Mouse (Mus musculus) liver, embryonic 14.5 days (tissue): ENCODE data around the gene Carhsp1. TPM values are rescaled to one million over a fixed set of nuclear protein-coding genes. Genes with fewer than 3 reads are reported as not detected.

ENCODE experiments used
- ATAC-seq: fragments of 200-750 bp; cut with Nextera tagmentation; 2 replicates; pipeline ENCODE4 v1.8.0; 2017; ENCODE audit warnings: moderate number of reproducible peaks, mild to moderate bottlenecking, moderate library complexity; ENCODE audit not compliant: insufficient read depth
- DNase-seq, 3 experiments: peaks; one replicate each; pipeline ENCODE4 v3.0.0-alpha.2; 2012 to 2013; ENCODE audit warnings: low read depth in 3 of 3, low spot score in 3 of 3
- H3K27ac ChIP-seq: fragments of 300-500 bp; sonication (generic); 2 replicates; pipeline ENCODE4 v1.5.1; 2014; ENCODE audit warnings: moderate library complexity, mild to moderate bottlenecking, control low read depth, inconsistent platforms
- H3K27me3 ChIP-seq: fragments of 300-500 bp; sonication (generic); 2 replicates; pipeline ENCODE4 v1.6.1; 2014; ENCODE audit warnings: mild to moderate bottlenecking, low read length, moderate library complexity; ENCODE audit not compliant: control insufficient read depth, insufficient read depth
- H3K36me3 ChIP-seq: fragments of 300-500 bp; sonication (generic); replicated peaks from 2 replicates; pipeline ENCODE4 v1.6.1; 2014; ENCODE audit warnings: low read depth; ENCODE audit not compliant: control insufficient read depth, insufficient read depth
- H3K4me1 ChIP-seq, 2 experiments: fragments of 200-500 bp in 1 of 2; fragments of 300-500 bp in 1 of 2; sonication (generic) in 1 of 2; replicated peaks; 2 replicates each; pipeline ENCODE4 v1.6.1; 2012 to 2014; ENCODE audit warnings: antibody characterized with exemption in 1 of 2, inconsistent platforms in 1 of 2, low read length in 1 of 2; ENCODE audit not compliant: control insufficient read depth in 2 of 2, insufficient read depth in 2 of 2
- H3K4me2 ChIP-seq: fragments of 300-500 bp; sonication (generic); 2 replicates; pipeline ENCODE4 v1.6.1; 2014; ENCODE audit warnings: low read depth, mild to moderate bottlenecking, control low read depth, moderate library complexity
- H3K4me3 ChIP-seq, 2 experiments: fragments of 200-500 bp in 1 of 2; fragments of 300-500 bp in 1 of 2; sonication (generic) in 1 of 2; 2 replicates each; pipeline ENCODE4 v1.5.1; 2012 to 2014; ENCODE audit warnings: low read depth in 2 of 2, low read length in 2 of 2, mild to moderate bottlenecking in 2 of 2, control low read depth in 1 of 2, inconsistent platforms in 1 of 2, moderate library complexity in 1 of 2; ENCODE audit not compliant: insufficient read depth in 1 of 2
- H3K9ac ChIP-seq: fragments of 300-500 bp; sonication (generic); replicated peaks from 2 replicates; pipeline ENCODE4 v1.6.1; 2014; ENCODE audit warnings: mild to moderate bottlenecking, control low read depth, moderate library complexity
- H3K9me3 ChIP-seq: fragments of 300-500 bp; sonication (generic); 2 replicates; pipeline ENCODE4 v1.6.1; 2016; ENCODE audit warnings: low read length, mixed read lengths; ENCODE audit not compliant: control insufficient read depth
- CTCF ChIP-seq: IDR thresholded peaks from 2 replicates; pipeline ENCODE4 v1.5.1; 2016; ENCODE audit warnings: antibody characterized with exemption, low read depth, control low read depth
- EP300 ChIP-seq: IDR thresholded peaks from 2 replicates; pipeline ENCODE4 v1.6.1; 2016; ENCODE audit warnings: antibody characterized with exemption, low read depth
- WGBS: fragments of 180-500 bp; shearing (Covaris S2); extraction: QIAGEN DNeasy Blood & Tissue Kit; methylation state at CpG from one replicate; pipeline ENCODE4 v1.1.7; 2014; ENCODE audit not compliant: insufficient replicate concordance; 5-methylcytosine and 5-hydroxymethylcytosine counted together
- polyA plus RNA-seq, 2 experiments: library from polyadenylated mRNA; depleted of rRNA in 1 of 2; stranded (reverse) in 1 of 2; unstranded in 1 of 2; fragments of >200 nt; fragmentation: Nextera tagmentation in 1 of 2; extraction: Ambion mirVana in 1 of 2; gene quantifications; 2 replicates each; pipeline versions ENCODE4 v1.2.1 to v1.2.3; 2012 to 2014

Gene Carhsp1
- polyA plus RNA-seq (2012; rRNA removed) (31.2 and 38.7 TPM in 2 replicates), polyA plus RNA-seq (2014; fragmentation: Nextera tagmentation; extraction: Ambion mirVana) (30.8 and 31.3 TPM in 2 replicates)

DNA sequence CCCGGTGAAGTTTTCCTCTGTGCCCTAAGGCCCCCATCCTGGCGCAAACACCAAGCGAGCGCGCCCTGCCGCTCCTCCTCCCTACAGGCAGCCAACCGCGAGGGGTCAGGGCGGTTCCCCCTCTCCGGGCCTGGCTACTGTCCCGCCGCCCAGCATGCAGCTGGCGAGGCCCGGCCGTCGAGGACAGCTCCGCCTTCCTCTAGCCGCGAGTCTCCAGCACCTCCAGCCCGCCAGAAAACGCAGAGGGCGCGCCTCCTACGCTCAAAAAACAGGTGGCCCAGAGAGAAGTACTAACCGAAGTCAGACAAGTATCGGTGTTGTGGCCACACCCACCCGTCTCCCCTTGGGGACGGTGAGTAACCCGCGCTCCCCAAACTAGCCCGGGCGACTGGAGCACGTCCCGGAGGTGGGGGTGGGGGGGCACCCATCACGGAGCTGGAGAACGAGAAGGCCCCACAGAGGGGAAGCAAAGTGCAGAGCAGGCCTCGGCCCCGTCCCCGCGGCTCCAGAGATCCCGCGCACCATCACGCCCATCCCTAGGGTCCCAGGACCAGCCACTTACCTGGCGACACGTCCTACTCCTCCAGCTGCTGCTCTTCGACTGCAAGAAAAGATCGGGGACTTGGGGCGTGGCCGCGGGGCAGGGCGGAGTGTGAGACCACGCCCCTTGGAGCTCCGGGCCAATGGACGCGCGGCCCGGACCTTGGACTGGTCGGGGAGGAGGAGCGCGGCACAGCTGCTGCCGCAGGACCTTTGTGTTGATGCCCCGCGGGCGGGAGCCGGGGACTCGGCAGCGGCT is at the start of gene Carhsp1:
Gene Carhsp1, minus strand, starts transcription at position 605 of the 799 bp plus-strand sequence.
- peak within 1 kb of the TSS; percentile 72 to 80 for H3K4me3 ChIP-seq
- ATAC-seq (peak; percentile 81), DNase-seq (peak; percentile 92 to 94 (median 93))
- peak within 1 kb of the TSS; percentile 84 for H3K27ac ChIP-seq
- peaks cover 7% of the 10 kb centered on the region for H3K36me3 ChIP-seq
- TF ChIP-seq EP300 = no peak
- peak; percentile 63 for TF ChIP-seq CTCF
- 1% methylated on average over 67 of the region's 67 CpGs for WGBS
- H3K9me3 ChIP-seq = no peaks in the 10 kb centered on the region
- H3K27me3 ChIP-seq = no peaks in the 10 kb centered on the region
- H3K4me1 ChIP-seq = peaks cover 58 to 73% of the 10 kb centered on the region in 2 experiments
- peak within 1 kb of the TSS; percentile 95 for H3K4me2 ChIP-seq
- H3K9ac ChIP-seq = peak within 1 kb of the TSS; percentile 85

GRCm38 (mm10) chr16:8720447-8720846 is 48.5 kb upstream of the Carhsp1 start:
- H3K4me1 ChIP-seq = peaks cover 0 to 10% of the 10 kb centered on the region in 2 experiments; a peak in 2 of 4 replicates
- peaks cover 28% of the 10 kb centered on the region for H3K36me3 ChIP-seq
- H3K27me3 ChIP-seq = no peaks in the 10 kb centered on the region
- DNase-seq (no peak), ATAC-seq (no peak)
- H3K4me2 ChIP-seq = no peak overlapping the region
- no peak overlapping the region for H3K27ac ChIP-seq
- no peaks in the 10 kb centered on the region for H3K9me3 ChIP-seq
- H3K9ac ChIP-seq = no peak overlapping the region
- no peak for TF ChIP-seq CTCF
- TF ChIP-seq EP300 = no peak
- WGBS = 91% methylated on average over 4 of the region's 4 CpGs
- H3K4me3 ChIP-seq = no peak overlapping the region

DNA sequence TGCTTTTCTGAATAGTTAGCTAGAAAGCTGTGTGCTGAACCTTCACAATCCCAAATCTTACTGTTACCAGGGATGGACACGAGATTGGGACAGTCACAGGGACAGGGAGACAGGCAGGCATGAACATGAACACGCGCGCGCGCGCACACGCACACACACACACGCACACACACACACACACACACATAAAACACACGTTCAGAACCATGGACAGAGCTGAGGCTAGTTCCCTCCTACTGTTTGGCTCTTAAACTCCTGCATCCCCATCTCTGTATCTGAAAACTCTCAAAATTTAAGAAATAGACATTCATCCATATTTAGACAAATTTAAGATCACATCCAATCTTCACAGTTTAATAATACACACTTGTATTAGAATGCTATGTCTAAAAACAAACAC is 45.8 kb upstream of the Carhsp1 start:
- H3K9ac ChIP-seq = no peak overlapping the region
- H3K9me3 ChIP-seq = no peaks in the 10 kb centered on the region
- DNase-seq (no peak), ATAC-seq (no peak)
- no peak overlapping the region for H3K27ac ChIP-seq
- WGBS = 87% methylated on average over 10 of the region's 10 CpGs
- peaks cover 49% of the 10 kb centered on the region for H3K36me3 ChIP-seq
- peaks cover 0 to 2% of the 10 kb centered on the region in 2 experiments; a peak in 1 of 4 replicates for H3K4me1 ChIP-seq
- no peak overlapping the region for H3K4me3 ChIP-seq
- H3K4me2 ChIP-seq = no peak overlapping the region
- TF ChIP-seq CTCF = no peak
- no peak for TF ChIP-seq EP300
- no peaks in the 10 kb centered on the region for H3K27me3 ChIP-seq

GRCm38 (mm10) chr16:8716300-8716699 is 44.3 kb upstream of the Carhsp1 start:
- Histone ChIP-seq H3K9ac (no peak overlapping the region), H3K27ac (no peak overlapping the region), H3K4me1 (no peaks in the 10 kb centered on the region; a peak in 1 of 4 replicates), H3K27me3 (no peaks in the 10 kb centered on the region), H3K36me3 (peaks cover 55% of the 10 kb centered on the region), H3K4me2 (no peak overlapping the region), H3K9me3 (no peaks in the 10 kb centered on the region), H3K4me3 (no peak overlapping the region)
- DNase-seq = no peak
- 66% methylated on average over 6 of the region's 6 CpGs for WGBS
- no peak for ATAC-seq
- no peak for TF ChIP-seq EP300
- no peak for TF ChIP-seq CTCF

- no peaks in the 10 kb centered on the region; a peak in 1 of 4 replicates for H3K4me1 ChIP-seq
- H3K4me2 ChIP-seq = no peak overlapping the region
- 86% methylated on average over 10 of the region's 10 CpGs for WGBS
- no peak for DNase-seq
- no peak overlapping the region for H3K27ac ChIP-seq
- peaks cover 62% of the 10 kb centered on the region for H3K36me3 ChIP-seq
- TF ChIP-seq CTCF (no peak), EP300 (no peak)
- H3K9me3 ChIP-seq = no peaks in the 10 kb centered on the region
- no peak for ATAC-seq
- H3K27me3 ChIP-seq = no peaks in the 10 kb centered on the region
- no peak overlapping the region for H3K9ac ChIP-seq
- H3K4me3 ChIP-seq = no peak overlapping the region
Measured at GRCm38 (mm10) chr16:8715513-8716080, 43.6 kb upstream of the Carhsp1 start.
